Mouse (Mus musculus) lung, postnatal 4 days (tissue): ENCODE results near the gene Cntn1.

ENCODE experiments used
- DNase-seq, 2 experiments: peaks; one replicate each; pipeline ENCODE4 v3.0.0; 2021

Gene Cntn1

DNA sequence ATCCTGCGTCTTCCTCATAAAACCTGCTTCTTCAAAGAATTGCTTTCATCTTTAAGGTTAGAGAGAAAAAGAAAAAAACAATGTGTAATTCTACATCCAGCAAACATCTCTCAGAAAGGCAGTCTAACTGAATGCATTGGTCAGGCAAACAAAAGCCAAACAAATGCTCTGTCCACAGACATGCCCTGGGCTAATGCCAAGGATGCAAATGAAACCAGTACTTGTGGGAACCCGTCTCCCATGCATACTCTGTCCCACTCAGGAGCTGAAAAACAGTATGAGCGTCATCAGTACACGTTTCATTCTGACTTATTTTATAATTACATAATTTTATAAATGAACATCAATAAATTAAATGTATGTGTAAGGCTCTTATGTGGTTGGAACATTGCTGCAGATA is 91.0 kb downstream of the Cntn1 start:
- DNase-seq, result no peak

DNA sequence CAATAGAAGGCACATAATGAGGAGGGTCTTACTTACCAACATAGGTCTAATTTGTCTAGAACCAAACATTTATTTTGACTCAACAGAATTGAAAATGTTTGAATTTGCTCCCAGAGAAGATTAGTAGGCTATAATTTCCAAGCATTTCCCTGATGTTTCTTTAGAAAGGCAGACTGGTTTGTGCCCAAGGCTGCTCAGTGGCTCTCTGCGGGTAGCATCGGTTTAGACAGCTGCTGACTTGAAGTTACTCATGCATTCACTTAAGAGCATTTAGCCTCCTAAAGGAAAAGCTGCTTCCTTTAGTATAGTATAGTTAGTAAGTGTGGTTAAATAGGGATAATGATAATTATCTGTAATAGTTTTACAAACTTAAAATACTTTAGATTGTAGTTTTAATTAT is 104.0 kb downstream of the Cntn1 start:
- DNase-seq, result no peak

DNA sequence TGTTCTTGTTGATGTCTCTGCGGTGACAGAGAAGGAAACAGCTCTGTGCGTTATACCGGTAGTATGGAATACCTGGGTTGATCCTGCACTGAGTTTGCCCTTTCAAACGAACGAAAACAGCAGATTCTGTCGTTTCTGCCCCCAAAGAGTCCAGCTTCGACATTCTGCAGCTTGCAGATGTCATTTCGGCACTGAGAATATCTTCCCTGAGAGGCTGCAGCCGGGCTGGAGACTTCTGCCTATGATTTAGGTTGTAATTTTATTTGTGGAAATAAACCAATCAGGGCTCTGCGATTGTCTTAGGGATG is 109.8 kb downstream of the Cntn1 start:
- DNase-seq, result no peak

DNA sequence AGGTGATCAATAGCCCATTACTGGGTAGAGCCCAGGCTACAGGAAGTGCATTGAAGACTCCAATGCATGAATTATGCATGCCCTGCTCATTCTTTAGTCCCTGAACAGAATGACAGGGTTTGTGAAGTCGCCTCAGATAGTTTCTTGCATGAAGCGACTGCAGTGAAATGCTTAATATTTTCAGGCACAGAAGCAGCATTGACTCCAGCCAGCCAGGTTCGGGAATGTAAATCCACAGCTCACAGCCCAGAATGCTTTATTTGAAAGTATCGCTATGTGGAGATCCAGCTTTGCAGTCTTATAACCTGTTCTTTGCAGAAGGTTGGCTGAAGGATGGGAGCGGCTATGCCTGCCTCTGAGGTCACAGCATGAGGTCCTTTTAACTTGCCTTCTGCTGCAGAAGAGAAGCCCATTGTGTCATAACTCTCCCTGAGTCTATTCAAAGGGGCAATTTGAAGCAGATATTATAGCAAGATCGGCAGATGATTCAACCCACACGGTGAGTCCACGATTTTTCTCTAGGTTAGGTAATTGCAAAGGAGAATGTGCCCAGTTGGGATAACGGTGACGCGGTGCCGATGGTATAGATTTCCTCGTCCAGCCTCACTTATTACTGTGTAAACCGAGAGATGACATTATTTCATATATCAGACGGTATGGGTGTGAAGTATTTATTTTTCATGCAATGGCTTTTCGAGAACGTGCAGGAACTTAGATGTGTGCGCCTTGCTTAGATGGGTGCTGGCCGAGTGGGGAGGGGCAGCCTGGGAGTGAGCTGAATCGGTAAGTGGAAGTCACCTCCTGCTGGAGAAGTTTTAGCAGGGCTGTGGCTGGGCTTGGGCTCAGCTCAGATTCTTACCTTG is 110.4 kb downstream of the Cntn1 start:
- DNase-seq, result no peak

DNA sequence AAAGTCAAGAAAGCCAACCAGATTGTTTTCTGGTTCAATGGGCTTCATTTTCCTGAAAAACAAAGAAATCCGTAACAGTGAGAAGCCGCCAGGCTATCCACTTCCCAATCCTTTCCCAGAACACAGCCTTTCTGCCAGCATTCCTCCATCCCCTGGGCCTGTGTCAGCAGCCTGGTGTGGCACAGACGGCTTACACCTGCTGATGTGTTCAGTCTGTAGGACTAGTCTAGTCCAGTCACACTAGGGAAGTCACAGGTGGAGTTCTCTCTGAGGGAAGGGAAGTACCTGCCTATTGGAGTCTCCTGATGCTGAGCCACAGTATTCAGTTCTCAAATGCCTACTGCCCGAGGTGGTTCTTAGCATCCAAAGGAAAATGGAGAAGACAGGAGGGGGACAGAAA is 111.9 kb downstream of the Cntn1 start:
- DNase-seq, result no peak

DNA sequence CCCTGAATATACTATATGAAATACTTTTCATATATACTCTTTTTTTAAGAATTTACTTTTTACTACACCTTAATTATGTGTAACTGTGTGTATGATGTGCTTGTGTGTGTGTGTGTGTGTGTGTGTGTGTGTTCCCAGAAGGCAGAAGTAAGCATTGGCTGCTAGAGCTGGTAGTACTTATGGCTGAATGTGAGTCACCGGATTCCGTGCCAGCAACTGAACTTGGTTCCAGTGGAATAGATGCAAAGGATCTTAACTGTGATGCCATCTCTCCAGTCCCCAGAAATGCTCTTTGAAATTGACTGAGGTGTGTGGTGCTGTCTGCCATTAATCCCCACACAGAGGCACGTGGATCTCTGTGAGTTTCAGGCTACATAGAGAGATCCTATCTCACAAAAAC is 113.2 kb downstream of the Cntn1 start:
- DNase-seq, result no peak

DNA sequence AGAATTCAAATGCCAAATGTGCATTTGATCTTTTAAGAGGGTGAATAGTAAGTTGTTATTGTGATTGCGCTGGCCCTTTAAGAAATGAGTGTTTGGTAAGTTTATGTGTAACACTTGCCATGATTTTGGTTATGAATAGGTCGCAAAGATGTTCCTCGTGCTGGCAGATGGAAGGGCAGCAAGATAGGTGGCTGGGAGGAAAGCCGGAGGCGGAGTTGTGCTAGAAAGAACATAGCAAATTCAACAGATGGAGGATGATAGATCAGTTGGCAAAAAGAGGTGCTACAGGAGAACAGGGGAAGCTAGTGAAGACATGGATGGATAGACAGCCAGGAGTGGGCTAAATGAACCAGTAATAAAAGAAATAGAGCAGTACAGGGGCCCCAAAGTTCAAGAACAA is 115.3 kb downstream of the Cntn1 start:
- DNase-seq, result no peak

DNA sequence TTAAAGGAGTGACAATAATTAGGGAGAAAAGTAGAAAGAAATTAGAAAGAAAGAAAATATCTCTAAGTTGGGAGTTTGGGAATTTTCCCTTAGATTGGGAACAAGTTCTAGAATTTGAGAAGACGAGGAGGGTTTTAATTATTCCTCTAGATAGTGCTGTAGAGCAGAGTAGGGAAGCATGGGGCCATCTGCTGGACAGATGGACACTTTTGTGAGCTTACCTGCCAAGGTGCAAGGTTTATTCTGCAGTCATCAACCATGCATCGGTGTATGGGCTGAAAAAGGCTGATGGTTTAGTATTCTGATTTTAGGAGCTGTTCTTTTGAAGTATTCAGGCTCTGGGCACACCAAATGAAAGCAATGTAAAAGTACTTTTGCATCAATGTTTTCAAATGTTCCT is 124.8 kb downstream of the Cntn1 start:
- DNase-seq, result no peak

DNA sequence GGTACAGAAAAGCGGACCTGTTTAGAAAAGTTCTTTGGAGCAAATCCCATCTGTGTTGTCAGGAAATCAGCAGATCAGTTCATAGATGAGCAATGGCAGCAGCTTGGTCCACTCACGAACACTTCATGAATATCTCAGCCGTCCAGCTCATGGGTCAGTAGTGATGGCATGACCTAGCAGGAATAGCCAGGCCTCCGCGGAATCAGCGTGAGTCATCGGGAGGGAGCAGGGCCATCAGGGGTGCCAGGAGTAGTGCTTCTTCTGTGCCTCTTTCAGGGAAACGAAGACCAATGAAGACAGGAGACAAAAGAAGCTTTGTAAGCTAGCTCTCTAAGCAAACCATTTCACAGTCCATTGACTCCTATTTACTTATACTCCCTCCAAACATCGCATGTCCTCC is 126.4 kb downstream of the Cntn1 start:
- DNase-seq, result peak in 1 of 2 experiments; percentile 38

DNA sequence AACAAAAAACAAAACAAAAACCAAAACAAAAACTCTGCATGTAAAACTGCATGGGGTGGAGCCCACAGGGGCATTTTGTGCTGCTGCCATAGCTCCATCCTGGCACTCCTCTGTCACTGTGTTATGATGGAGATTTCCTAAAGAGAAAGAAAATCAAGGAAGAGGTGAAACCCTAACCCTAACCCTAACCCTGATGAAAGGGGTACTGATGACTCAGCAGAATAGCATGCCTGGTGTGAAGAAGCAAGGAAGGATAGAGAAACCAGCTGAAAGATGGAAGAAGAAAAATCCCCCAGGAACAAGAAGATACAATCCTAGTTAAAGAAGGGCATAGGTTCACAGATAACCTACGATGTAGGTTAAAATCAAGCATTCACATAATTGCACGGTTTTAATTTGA is 134.5 kb downstream of the Cntn1 start:
- DNase-seq, result no peak

DNA sequence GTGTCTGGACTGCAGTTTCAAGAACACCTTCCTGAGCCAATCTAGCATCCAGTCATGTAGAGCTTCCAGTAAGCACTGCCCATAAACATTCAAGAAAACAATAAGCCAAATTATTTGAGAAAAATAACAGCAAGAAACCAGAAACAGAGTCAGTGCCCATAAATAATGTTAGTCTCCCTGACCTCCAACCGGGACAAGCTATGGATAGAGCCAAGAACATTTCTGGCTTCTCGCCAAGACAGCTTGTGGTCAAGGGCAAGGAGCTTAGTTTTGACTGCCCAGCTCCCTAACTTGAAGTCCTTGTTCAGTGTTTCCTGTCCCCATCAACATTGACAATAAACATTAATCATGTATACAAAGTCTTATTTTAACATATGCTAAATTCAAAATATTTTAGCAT is 139.0 kb downstream of the Cntn1 start:
- peak in 1 of 2 experiments; percentile 22 for DNase-seq

DNA sequence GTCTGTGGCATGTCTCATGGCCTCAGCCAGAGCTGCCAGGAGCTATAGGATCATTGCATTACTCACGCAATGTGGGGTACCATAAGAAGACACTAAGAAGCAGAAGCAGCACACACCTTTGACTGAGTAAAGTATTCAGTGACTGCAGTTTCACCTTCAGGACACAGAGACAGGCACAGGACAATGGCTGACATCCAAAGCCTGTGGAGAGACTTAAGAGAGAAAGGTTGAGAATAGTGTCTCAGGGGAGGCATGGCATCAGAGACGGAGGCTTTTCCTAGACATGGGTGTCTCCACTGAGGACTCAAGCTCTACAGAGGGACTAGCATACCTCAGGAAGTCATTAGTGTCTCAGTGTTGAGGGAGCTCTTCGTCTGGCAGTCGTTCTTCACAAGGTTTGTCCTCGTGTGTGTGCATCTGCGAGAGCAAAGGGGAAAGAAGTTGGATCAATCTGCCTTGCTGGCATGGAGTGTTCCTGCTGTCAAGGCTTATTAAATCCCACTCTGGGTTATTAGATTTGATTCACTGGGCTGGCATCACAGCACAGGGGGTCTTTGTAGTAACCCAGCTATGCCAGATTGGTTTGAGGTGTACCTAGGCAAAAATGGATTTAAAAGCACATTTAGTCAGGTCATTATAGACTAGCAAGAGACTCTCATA is 149.5 kb downstream of the Cntn1 start:
- no peak for DNase-seq

DNA sequence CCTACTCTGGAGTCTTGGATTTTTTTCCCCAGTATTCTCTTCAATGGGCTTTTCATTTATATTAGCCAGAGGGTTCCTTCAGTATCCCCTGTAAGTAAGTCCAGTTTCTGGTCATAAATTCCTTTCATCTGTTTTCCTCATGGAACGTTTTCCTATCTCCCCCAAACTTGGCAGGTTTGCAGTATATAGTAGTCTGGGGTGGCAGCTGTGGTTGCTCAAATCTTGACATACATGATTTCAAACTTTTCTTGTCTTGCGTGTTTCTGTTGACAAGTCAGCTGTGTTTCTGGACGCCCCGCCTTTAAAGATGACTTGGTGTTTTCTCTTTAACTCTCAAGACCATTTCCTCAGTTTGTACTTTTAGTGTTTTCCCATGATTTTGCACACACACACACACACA is 155.7 kb downstream of the Cntn1 start:
- DNase-seq, result no peak

DNA sequence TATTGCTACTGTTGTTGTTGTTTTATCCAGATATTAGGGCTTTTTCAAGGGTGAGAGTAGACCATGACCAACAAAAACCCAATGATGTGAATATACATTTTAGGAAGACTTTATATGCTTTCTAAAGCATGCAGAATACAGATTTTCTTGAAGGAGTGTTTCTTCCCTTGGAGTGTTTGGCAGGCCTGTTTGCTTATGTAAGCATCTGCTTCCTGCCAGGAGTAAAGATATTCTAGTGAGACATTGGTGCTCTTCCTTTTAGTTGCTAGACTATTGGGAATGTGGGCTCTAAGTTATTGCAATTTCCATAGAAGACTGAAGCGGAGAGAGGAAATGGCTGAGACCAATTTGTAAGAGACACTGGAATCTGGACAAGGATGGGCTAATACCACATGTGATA is 158.8 kb downstream of the Cntn1 start:
- DNase-seq, result no peak

DNA sequence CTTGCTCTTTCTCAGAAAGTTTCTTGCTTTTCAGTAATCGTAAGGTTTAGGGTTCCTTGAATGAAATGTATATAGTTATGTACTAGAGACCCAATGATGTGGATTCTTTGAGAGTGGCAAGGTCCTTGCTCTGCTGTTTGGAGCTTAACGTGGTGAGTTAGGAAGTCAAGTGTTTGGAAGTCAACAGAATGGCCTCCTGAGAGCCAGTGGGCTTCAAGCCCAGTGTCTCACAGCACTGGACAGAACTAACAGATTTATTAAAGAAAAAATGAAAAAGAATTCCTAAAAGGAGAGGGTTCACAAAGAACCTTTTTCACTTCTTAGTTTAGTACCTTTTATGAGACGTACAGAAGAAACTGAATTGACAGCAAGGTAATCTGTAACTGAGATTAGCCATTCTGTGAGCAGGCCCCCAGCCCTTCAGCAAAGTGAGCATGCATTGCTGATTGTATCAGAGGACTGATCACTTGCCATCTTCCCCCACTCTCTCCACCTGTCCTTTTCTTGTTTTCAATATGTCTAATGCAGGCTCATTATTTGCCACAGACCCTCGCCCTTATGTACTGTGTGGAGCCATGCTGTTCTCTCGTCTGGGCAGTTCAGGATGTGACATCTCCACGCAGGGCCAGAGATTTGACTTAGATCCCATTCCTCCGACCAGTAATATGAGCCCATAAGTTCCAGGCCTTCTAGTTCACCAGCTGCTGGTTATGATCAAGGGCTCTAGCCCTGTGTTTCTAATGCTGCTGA is 159.7 kb downstream of the Cntn1 start:
- DNase-seq, result no peak

DNA sequence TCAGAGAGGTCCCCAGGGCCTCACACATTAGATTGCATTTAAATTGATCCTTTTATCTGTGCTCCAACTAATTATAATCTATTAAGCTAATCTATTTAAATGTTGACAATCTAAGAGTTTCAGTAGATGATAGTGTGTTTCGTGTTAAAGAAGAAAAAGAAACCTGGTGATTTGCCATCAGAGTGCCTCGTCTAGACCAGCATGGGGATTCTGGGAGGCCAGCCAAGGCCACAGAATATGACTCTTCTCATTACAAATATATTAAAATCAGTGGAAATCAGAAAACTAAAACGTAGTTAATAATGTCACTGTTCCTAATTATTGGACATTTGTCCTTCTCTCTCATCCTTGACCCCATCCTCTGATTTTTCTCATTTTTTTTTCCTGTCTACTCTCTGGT is 164.9 kb downstream of the Cntn1 start:
- DNase-seq, result no peak

DNA sequence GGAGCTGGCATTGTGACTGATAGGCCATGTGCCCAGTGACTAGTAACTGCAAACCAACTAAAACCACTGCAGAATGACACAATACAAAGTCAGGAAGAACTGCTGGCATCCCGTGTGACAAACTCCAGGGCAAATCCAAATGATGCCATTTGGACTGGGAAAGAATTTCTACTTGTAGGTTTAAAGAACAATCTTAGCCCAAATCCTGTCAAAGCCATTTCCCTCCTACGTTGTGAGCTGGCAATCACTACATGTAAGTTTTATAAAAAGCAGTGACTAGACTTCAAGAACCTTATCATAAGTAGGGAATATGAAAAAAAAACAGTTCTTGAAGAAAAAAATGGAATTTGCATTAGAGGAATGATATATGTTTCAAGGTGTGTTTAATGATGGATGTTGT is 170.5 kb downstream of the Cntn1 start:
- DNase-seq, result no peak

DNA sequence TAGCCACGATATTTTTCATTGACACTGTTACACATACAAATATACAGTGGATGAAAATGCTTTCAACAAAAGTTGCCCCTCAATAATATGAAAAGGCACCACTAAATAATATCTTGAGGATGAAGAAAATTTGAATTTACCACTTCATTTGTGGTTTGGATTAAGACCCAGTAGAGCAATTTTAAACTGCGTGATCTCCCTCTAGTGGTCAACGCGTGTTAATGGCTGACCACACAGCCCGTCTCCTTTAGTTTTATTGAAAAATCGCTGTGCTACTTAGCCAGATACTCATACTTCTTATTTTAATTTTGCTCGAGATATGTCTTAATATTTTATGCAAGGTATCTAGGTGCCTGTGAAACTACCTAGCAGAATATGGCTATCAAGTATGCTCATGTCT is 180.4 kb downstream of the Cntn1 start:
- no peak for DNase-seq

DNA sequence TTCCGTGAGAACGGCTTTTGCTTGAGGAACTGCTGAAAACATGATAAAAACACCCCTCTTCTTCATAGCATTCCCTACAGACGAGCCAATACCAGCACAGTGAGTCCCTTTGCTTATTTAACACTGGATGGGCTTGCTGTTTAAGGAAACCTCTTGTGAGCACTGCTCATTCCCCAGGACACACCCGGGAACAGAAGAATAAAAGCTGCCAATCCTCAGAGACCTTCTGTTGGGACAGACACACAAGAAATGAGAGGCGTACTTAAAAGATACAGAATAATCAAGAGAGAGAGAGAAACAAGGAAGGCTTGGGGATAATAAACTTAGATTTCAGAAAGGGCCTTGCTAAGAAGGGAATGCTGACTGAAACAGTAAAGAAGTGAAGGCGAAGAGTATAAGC is 184.9 kb downstream of the Cntn1 start:
- no peak for DNase-seq

DNA sequence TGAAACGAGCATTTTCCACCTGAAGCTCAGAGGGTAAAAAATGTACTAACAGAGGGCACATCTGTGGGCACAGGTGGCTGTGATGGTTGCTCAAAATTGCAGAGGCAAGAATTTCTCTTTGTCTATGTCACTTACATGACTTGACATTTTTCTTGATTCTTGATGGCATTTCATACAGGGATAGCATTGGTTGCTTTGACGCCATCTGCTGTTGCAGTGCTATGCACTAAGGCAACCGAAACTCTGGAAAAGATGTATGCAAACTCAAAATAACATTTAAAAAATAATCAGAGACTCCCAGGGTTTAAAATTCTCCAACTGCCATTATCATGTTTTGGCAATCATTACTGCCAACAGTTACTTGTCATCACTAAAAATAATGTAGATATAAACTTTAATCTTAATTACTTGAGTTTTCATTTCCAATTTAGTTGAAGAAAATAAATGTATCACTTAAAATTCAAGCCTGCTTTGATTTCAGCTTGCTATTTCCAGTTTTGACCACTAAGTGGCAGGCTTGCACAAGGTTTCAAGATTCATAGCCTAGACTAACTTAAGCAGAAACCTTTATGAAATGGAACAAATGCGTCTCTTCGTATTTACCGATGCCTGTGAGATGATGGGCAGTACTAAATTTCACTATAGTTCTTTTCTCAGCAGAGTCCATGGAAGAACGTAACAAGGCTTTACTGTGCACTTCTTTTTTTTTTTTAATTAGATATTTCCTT is 214.2 kb downstream of the Cntn1 start:
- DNase-seq, result peak in 1 of 2 experiments; percentile 27

DNA sequence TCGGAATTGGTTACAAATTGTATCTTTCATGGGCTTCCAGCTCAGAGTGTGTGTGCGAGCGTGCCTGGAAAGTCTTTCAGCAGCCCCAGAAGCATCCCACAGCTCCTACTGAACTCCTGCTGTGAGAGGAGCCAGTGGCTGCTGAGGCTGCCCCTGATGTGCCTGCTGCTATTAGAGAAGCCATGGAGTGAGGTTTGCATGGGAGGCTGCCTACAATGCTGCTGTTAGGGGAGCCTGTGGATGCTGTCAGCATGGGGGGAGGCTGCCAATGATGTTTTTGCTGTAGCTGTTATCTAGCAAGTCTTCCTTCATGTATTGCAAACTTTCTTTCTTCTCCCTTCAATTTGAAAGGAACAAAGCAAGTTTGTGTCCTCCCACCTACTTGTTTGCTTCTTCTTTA is 217.4 kb downstream of the Cntn1 start:
- DNase-seq, result no peak

DNA sequence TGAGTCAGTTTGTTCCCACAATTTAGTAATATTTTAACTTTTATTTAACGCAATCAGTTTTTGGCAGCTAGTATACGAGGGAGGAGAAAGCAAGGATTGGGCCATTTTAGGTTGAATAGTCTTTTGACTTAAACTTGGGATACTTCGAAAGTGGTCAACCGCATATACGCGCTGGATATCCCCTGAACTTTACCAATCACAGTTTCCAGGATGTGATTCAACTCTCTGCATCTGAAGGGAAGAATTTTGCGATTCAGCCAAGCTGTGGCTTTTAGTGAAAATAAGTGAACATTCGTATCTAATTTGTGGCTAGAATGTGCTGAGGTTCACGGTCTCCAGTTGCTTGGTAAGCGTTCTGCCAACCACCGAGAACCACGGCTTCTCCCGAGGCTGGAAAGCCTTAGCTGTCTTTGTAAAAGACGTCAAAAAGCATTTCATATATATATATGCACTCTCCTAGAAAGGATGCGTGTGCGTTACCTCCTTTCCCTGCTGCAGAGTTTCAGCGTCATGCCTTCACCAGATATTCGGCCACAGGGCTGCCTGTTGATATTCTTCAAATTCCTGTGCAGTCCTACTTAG is 217.9 kb downstream of the Cntn1 start:
- no peak for DNase-seq

DNA sequence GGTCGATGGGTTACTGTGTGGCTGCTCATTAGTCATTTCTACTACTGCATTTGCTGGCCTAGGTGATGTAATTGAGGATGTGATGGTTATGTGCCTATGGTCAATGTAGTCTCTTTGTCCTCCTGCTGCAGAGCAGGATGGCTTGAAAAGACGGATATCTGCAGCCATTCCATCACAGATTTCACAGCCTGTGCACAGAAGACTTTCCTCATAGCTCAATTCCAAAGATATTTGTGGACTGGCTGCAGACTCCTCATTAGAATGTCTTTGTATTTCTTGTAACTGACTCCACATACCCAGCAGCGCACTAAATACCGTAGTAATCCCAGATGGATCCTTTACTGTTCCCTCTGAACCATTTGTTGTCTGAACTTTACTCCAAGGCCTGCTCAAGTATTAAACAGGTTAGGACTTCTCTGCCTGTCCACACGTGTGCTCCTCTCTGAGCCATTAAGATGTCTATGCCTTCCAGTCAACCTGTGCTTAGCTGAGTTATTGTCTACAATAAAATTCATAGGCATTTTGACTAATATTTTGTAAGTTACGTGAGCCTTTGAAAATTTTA is 220.9 kb downstream of the Cntn1 start:
- no peak for DNase-seq
